Mouse (Mus musculus) layer of hippocampus, adult 18-20 months (tissue): ENCODE measurements at regions not wholly inside any gene's neighbourhood (a gene's known extent, or its start where the extent isn't known, plus 50 kb on each side); places are given as distances from the start of the nearest gene placed in this dataset.

Experiments
- DNase-seq, 2 experiments: peaks; one replicate each; pipeline ENCODE4 v3.0.0; 2022; ENCODE audit warnings: low spot score in 2 of 2

DNA sequence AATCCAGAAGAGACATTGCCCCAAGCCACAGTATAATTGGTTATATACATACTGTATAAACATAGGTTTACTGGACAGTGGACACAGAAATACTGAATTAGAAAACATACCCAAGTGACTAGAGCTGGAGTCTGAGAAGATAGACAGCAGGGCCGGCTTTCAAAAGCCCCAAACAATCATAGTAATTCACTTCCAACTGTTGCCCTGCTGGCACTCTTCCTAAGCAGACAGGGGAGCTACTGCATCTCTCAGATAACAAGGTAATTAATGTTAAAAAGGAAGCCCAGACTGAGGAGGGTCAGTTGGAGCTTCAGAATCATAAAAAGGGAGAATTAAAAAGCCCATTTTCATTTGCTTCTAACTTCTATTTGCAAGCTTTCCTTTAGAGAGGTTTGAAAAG lies 764.5 kb downstream of the Vgll3 start:
- DNase-seq = no peak

DNA sequence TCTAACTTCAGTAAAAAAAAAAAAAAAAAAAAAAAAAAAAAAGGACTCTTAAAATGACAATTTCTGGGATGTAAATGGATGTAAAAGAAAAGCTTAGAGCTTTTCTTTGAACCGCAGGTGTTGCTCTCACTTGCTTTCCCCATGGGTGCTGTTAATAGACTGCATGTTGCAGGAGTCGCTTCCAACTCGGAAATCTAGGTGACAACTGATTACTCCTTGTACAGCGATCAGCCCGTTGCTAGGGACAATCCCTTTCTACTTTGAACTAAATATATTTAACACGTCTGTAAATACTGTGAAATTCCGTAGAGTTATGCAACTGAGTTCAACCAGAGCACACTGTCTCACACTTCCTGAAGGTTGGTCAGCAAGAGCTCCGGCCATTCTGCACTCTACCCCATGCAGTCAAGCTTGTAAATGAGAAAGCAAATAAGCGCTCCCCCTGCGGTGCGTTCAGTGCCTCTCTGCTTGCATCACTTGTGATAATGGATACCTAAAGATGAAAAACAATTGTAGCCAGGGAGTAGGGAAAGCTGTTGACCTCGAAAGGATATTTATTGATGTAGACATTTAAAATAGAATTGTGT lies 770.7 kb downstream of the Vgll3 start:
- DNase-seq = peak in 1 of 2 experiments; percentile 16

DNA sequence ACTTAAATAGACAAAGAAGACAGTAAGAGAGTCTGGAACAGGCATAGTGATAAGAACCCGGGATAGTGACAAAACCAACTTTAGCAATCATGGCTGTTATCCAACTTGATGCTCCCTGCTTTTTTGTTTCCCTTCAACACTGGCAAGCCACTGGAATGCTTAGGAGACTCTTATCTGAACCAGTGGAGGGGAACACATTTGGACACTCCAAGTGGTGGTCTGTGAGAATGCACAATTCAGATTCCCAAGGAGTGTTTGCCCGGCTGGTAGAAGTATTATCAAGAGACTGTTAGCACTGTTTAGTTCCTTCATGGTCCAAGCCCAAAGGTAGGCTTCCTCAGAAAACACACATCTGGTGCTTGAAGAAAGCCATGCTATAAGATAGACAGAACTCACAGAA lies 787.2 kb downstream of the Vgll3 start:
- no peak for DNase-seq

DNA sequence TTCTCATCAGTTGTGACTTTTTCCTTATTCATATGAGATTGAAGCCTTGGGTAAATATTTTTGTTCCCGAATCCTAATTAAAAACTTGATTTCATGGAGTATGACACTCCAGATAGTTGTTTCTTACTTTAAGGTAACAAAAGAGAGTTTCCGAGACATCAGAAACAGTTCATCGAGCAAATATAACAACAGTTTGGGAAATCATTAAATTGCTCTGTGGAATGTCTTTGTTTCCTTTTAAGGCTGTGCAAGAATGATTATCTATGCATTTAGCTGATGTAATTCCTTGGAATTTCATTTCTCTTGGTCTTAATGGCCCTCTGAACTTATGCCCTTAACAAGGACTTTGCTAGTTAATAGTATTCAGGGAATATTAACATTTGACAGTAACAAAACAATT lies 787.6 kb downstream of the Vgll3 start:
- DNase-seq = no peak

DNA sequence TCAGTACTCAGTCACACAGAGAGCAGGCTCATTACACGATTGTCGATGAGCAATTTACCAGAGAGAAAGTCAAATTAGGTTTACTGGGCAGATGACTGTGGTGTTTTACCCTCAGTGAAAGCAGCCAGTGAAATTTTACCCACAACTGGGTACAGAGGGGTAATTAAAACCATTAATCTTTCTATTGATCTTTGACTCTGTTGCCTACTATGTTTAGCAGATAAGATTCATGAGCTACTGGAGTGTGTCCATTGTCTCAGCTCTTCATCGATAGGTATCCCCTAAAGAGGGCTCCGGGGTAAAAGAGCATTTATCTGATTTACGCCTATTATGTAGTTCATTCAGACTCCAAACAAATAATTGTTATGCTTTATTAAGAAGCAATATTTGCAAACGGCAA lies 788.8 kb downstream of the Vgll3 start:
- DNase-seq = no peak
